Comparison of ENCODE assay signal across 10 mouse cellular contexts in the genomic region with DNA sequence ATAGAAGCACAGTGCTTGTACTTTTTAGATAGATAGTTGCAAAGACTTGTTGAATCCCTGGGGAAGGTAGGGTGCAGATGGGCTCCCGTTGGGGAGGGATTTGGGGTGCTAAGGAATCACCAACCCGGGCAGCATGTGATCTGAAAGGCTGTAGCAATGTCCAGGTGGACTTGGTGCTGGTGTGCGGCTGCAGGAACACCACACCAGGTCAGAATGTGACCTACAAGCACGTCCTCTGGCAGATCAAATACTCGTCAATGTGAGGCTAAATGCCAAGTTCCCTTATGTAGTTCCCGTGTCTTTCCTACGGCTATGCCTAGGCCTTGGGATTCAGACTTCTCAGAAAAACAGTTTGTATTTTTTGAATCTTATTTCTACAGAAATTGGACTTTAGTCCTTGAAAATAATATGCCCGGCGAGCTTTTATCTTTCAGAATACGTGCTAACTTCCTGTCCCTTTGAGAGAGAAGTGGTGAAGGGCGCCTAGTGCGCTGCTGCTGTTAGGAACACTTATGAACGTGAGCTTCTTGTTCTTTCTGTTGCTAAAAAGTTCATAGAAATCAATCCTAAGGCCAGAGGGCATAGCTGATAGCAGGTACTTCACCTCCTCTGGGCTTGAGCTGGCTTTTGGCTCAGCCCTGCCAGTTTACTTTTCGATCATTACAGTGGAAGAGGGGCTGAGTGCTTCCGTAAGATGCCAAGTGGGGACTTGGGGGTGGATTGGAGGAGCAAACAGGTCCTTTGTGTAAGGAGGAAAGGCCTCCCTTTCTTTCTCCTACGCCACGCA. TPM values are rescaled to one million over a fixed set of nuclear protein-coding genes. Genes with fewer than 3 reads are reported as not detected.
A peak's percentile ranks its signal among the peaks of the same experiment; 100 is the strongest.
DNase-seq lines count a peak whose midpoint lies in the region; ATAC-seq and TF ChIP-seq lines count a peak whose summit lies in the region.
"Had no signal": no experiment of that assay in that cellular context is flagged by ENCODE, and none has a peak within 500 bp of the region (broad histone marks: within the 10 kb centered on the region; RNA-seq: fewer than 3 reads in every experiment).

No protein-coding gene starts in this region.

- WGBS in kidney, embryonic 15.5 days: 74% methylated on average over 17 of the region's 17 CpGs
- WGBS in liver, postnatal 0 days (ENCODE audit: insufficient replicate concordance): 36% methylated on average over 17 of the region's 17 CpGs

- DNase-seq in kidney, adult 18-20 months: peak; percentile 50
- peak; percentile 56 for DNase-seq in CD4-positive helper T cell, adult 2 months (ENCODE audit: low read depth, low spot score)
- no peak for DNase-seq in G1E (ENCODE audit: low spot score)
- no peak for DNase-seq in liver, postnatal 0 days
- no peak for DNase-seq in right cerebral cortex, postnatal 36 days (ENCODE audit: low spot score in 2 of 2)
- DNase-seq: adrenal gland, postnatal 10 days; cerebellum, adult 18-20 months; midbrain, embryonic 14.5 days had no signal

- ATAC-seq in kidney, embryonic 15.5 days (replicated peaks; ENCODE audit: low FRiP score): no peak
- ATAC-seq in G1E (ENCODE audit: extremely low read depth, insufficient number of reproducible peaks, low FRiP score, poor library complexity, severe bottlenecking): no peak
- peak; percentile 82 for ATAC-seq in liver, postnatal 0 days
- no peak for ATAC-seq in megakaryocyte-erythroid progenitor cell, adult 5-6 weeks (replicated peaks; ENCODE audit: low FRiP score, low TSS enrichment, poor library complexity, severe bottlenecking)

- no peaks in the 10 kb centered on the region for H3K27me3 ChIP-seq in kidney, embryonic 15.5 days
- no peaks in the 10 kb centered on the region for H3K27me3 ChIP-seq in G1E (ENCODE audit: insufficient read depth, low read length)
- H3K27me3 ChIP-seq in liver, postnatal 0 days (ENCODE audit: insufficient read depth, low read length): no peaks in the 10 kb centered on the region

- no peak overlapping the region for H3K4me2 ChIP-seq in kidney, embryonic 15.5 days
- peak overlapping the region; percentile 63 for H3K4me2 ChIP-seq in liver, postnatal 0 days (ENCODE audit: low read depth, low read length)

- no peak for TF ChIP-seq CTCF in G1E (IDR thresholded peaks at IDR 0.05; ENCODE audit: low read depth, low read length)
- TF ChIP-seq CTCF in liver, postnatal 0 days (IDR thresholded peaks at IDR 0.05; ENCODE audit: low read depth): no peak

- H3K4me1 ChIP-seq in kidney, embryonic 15.5 days: peaks cover 14% of the 10 kb centered on the region
- peaks cover 55% of the 10 kb centered on the region for H3K4me1 ChIP-seq in G1E (ENCODE audit: insufficient read depth, low read depth, low read length)
- H3K4me1 ChIP-seq in liver, postnatal 0 days (ENCODE audit: insufficient read depth): peaks cover 42% of the 10 kb centered on the region

- peaks cover 22% of the 10 kb centered on the region for H3K36me3 ChIP-seq in kidney, embryonic 15.5 days
- peaks cover 86% of the 10 kb centered on the region for H3K36me3 ChIP-seq in G1E (replicated peaks)
- peaks cover 9% of the 10 kb centered on the region; the same call in 1 of the 2 replicates for H3K36me3 ChIP-seq in liver, postnatal 0 days (replicated peaks; ENCODE audit: insufficient read depth, low read length)

- TF ChIP-seq EP300 in liver, postnatal 0 days (IDR thresholded peaks at IDR 0.05; ENCODE audit: low read depth): no peak

- H3K9me3 ChIP-seq in kidney, embryonic 15.5 days (replicated peaks): no peaks in the 10 kb centered on the region; the same call in 1 of the 2 replicates
- no peaks in the 10 kb centered on the region for H3K9me3 ChIP-seq in G1E (replicated peaks)
- no peaks in the 10 kb centered on the region for H3K9me3 ChIP-seq in liver, postnatal 0 days (ENCODE audit: low read length)

- no peak overlapping the region for H3K4me3 ChIP-seq in kidney, embryonic 15.5 days (replicated peaks)
- peak overlapping the region; percentile 41; the same call in 1 of the 2 replicates for H3K4me3 ChIP-seq in G1E (ENCODE audit: low read depth, low read length)
- H3K4me3 ChIP-seq in liver, postnatal 0 days (ENCODE audit: low read depth, low read length): peak overlapping the region; percentile 15

- H3K27ac ChIP-seq in kidney, embryonic 15.5 days: no peak overlapping the region
- H3K27ac ChIP-seq in liver, postnatal 0 days (ENCODE audit: low read depth): peak overlapping the region; percentile 90

- no peak overlapping the region for H3K9ac ChIP-seq in kidney, embryonic 15.5 days
- H3K9ac ChIP-seq in liver, postnatal 0 days (replicated peaks): peak overlapping the region; percentile 51

RNA-seq across cellular contexts. Expression of gene Pptc7, which starts 7.6 kb away (rescaled TPM):
- 8.2 and 9.1 TPM in 2 replicates for polyA plus RNA-seq in kidney, embryonic 15.5 days (2015; fragmentation: Nextera tagmentation; extraction: Ambion mirVana)
- total RNA-seq in G1E (2014; fragmentation: Nextera tagmentation) (11.3 and 12.5 TPM in 2 replicates), G1E (2017) (15.3 and 16.7 TPM in 2 replicates)
- polyA plus RNA-seq in G1E (2012): 10.6 and 11.4 TPM in 2 replicates
- polyA plus RNA-seq in liver, postnatal 0 days (2015; fragmentation: Nextera tagmentation; extraction: Ambion mirVana): 4.4 and 5.6 TPM in 2 replicates
- total RNA-seq in megakaryocyte-erythroid progenitor cell, adult 5-6 weeks (2014; fragmentation: Nextera tagmentation): 14.4 and 15.5 TPM in 2 replicates
- total RNA-seq in megakaryocyte-erythroid progenitor cell, adult 5-6 weeks (2017): 10.4 and 11.3 TPM in 2 replicates

RNA-seq across cellular contexts. Expression of gene Tctn1, which starts 27.5 kb away (rescaled TPM):
- polyA plus RNA-seq in kidney, embryonic 15.5 days (2015; fragmentation: Nextera tagmentation; extraction: Ambion mirVana): 6.4 and 6.7 TPM in 2 replicates
- 10.2 and 10.9 TPM in 2 replicates for total RNA-seq in G1E (2014; fragmentation: Nextera tagmentation)
- total RNA-seq in G1E (2017): 5.0 and 6.3 TPM in 2 replicates
- polyA plus RNA-seq in G1E (2012): 12.0 TPM in 2 replicates
- polyA plus RNA-seq in liver, postnatal 0 days (2015; fragmentation: Nextera tagmentation; extraction: Ambion mirVana): 1.1 and 1.2 TPM in 2 replicates
- total RNA-seq in megakaryocyte-erythroid progenitor cell, adult 5-6 weeks (2014; fragmentation: Nextera tagmentation): 7.6 and 10.4 TPM in 2 replicates
- total RNA-seq in megakaryocyte-erythroid progenitor cell, adult 5-6 weeks (2017): 2.5 and 4.2 TPM in 2 replicates

Comparison
In these comparisons a context has a peak if more than half of its experiments do, and no peak if none do; other contexts are left out.
1. DNase-seq: peak in kidney, adult 18-20 months (single experiment) and CD4-positive helper T cell, adult 2 months (single experiment); none in G1E (single experiment), liver, postnatal 0 days (single experiment) and right cerebral cortex, postnatal 36 days (0 of 2).